ENCODE assay signal across 8 mouse cellular contexts in genomic region chr6:52172501-52172900, GRCm38 (mm10). TPM values are rescaled to one million over a fixed set of nuclear protein-coding genes. Genes with fewer than 3 reads are reported as not detected.
DNase-seq lines count a peak whose midpoint lies in the region; ATAC-seq and TF ChIP-seq lines count a peak whose summit lies in the region.

No protein-coding gene starts in this region.

- H3K4me2 ChIP-seq in lung, embryonic 15.5 days = peak overlapping the region; percentile 90

- peaks cover 80% of the 10 kb centered on the region for H3K27me3 ChIP-seq in lung, embryonic 15.5 days
- peaks cover 26% of the 10 kb centered on the region for H3K27me3 ChIP-seq in testis, adult 2 months (ENCODE audit: control insufficient read depth, insufficient read depth, low read length)

- peak overlapping the region; percentile 53 for H3K9ac ChIP-seq in lung, embryonic 15.5 days

- no peaks in the 10 kb centered on the region for H3K36me3 ChIP-seq in lung, embryonic 15.5 days
- no peaks in the 10 kb centered on the region for H3K36me3 ChIP-seq in testis, adult 2 months (ENCODE audit: control insufficient read depth, insufficient read depth, low read length)

- intact Hi-C loops in gastrocnemius, postnatal 36 days (cut with DNase I) = no loop called here

- H3K4me3 ChIP-seq in lung, embryonic 15.5 days = peak overlapping the region; percentile 40
- H3K4me3 ChIP-seq in testis, adult 2 months (ENCODE audit: control insufficient read depth, low read depth, low read length) = peak overlapping the region; percentile 68

- DNase-seq in NIH3T3 (ENCODE audit: low read depth) = peak; percentile 95
- peak; percentile 73 for DNase-seq in brain, embryonic 14.5 days (ENCODE audit: low read depth)
- peak; percentile 62 to 63 for DNase-seq in gastrocnemius, postnatal 36 days
- peak; percentile 92 to 94 for DNase-seq in kidney, adult 8-10 months
- no peak for DNase-seq in right cerebral cortex, postnatal 14 days

- TF ChIP-seq CTCF in brain, embryonic 14.5 days (IDR thresholded peaks at IDR 0.05; ENCODE audit: borderline replicate concordance, extremely low read depth, insufficient read depth, insufficient read length) = no peak
- no peak for TF ChIP-seq CTCF in testis, adult 2 months (IDR thresholded peaks at IDR 0.05; ENCODE audit: control insufficient read depth, insufficient read depth, insufficient replicate concordance, low read depth, low read length)

- peak overlapping the region; percentile 95 for H3K27ac ChIP-seq in lung, embryonic 15.5 days
- no peak overlapping the region for H3K27ac ChIP-seq in testis, adult 2 months (ENCODE audit: control insufficient read depth, insufficient read depth, low read depth, low read length)

- peaks cover 35% of the 10 kb centered on the region for H3K4me1 ChIP-seq in lung, embryonic 15.5 days
- peaks cover 30% of the 10 kb centered on the region for H3K4me1 ChIP-seq in testis, adult 2 months (ENCODE audit: control insufficient read depth, insufficient read depth, low read length)

- TF ChIP-seq POLR2A in brain, embryonic 14.5 days (IDR thresholded peaks at IDR 0.05; ENCODE audit: borderline replicate concordance, extremely low read depth, insufficient read depth, insufficient read length, poor library complexity, severe bottlenecking) = no peak
- TF ChIP-seq POLR2A in testis, adult 2 months (IDR thresholded peaks at IDR 0.05; ENCODE audit: control insufficient read depth, low read depth, low read length) = 0 out of 2 replicates have a peak, but pooled peaks have one; percentile 17

- peak; percentile 81 for ATAC-seq in lung, embryonic 15.5 days (ENCODE audit: borderline replicate concordance, extremely low read depth, low FRiP score, low TSS enrichment)
- no peak for ATAC-seq in erythroblast, adult 5-6 weeks (replicated peaks; ENCODE audit: low FRiP score, poor library complexity, severe bottlenecking)

- H3K9me3 ChIP-seq in lung, embryonic 15.5 days = no peaks in the 10 kb centered on the region

- 0% methylated on average over 35 of the region's 35 CpGs for WGBS in lung, embryonic 15.5 days

RNA-seq across cellular contexts. Expression of gene 5730596B20Rik, which starts 4.8 kb away (rescaled TPM):
- 0.10 and 0.67 TPM in 2 replicates for polyA plus RNA-seq in brain, embryonic 14.5 days (2012; rRNA removed)
- not detected for total RNA-seq in gastrocnemius, postnatal 36 days (2021)
- polyA plus RNA-seq in lung, embryonic 15.5 days (2015; fragmentation: Nextera tagmentation; extraction: Ambion mirVana) = 2.1 and 2.3 TPM in 2 replicates
- polyA plus RNA-seq in testis, adult 2 months (2012; rRNA removed) = not detected in 2 replicates
- total RNA-seq in erythroblast, adult 5-6 weeks (2015; ENCODE audit: low replicate concordance) = not detected in 2 replicates
- not detected in 2 replicates for total RNA-seq in erythroblast, adult 5-6 weeks (2017; ENCODE audit: low replicate concordance)

RNA-seq across cellular contexts. Expression of gene Hoxa2, which starts 7.9 kb away (rescaled TPM):
- 3.2 and 14.2 TPM in 2 replicates for polyA plus RNA-seq in brain, embryonic 14.5 days (2012; rRNA removed)
- under 1 TPM in 1 of 2 experiments, not detected in 1; 0.22 TPM for total RNA-seq in gastrocnemius, postnatal 36 days (2021)
- polyA plus RNA-seq in lung, embryonic 15.5 days (2015; fragmentation: Nextera tagmentation; extraction: Ambion mirVana) = 11.4 and 13.0 TPM in 2 replicates
- 0.07 and 0.08 TPM in 2 replicates for polyA plus RNA-seq in testis, adult 2 months (2012; rRNA removed)
- not detected in 2 replicates for total RNA-seq in erythroblast, adult 5-6 weeks (2015; ENCODE audit: low replicate concordance)
- total RNA-seq in erythroblast, adult 5-6 weeks (2017; ENCODE audit: low replicate concordance) = not detected in 2 replicates

RNA-seq across cellular contexts. Expression of gene Hoxa1, which starts 14.4 kb away (rescaled TPM):
- polyA plus RNA-seq in brain, embryonic 14.5 days (2012; rRNA removed) = 0.39 and 1.2 TPM in 2 replicates
- total RNA-seq in gastrocnemius, postnatal 36 days (2021) = under 1 TPM; 0.13 to 0.15 TPM
- polyA plus RNA-seq in lung, embryonic 15.5 days (2015; fragmentation: Nextera tagmentation; extraction: Ambion mirVana) = 1.3 and 1.4 TPM in 2 replicates
- 0.07 and 0.14 TPM in 2 replicates for polyA plus RNA-seq in testis, adult 2 months (2012; rRNA removed)
- not detected in 2 replicates for total RNA-seq in erythroblast, adult 5-6 weeks (2015; ENCODE audit: low replicate concordance)
- not detected in 2 replicates for total RNA-seq in erythroblast, adult 5-6 weeks (2017; ENCODE audit: low replicate concordance)

RNA-seq across cellular contexts. Expression of gene Hoxa4, which starts 19.1 kb away (rescaled TPM):
- 1.9 and 16.4 TPM in 2 replicates for polyA plus RNA-seq in brain, embryonic 14.5 days (2012; rRNA removed)
- 1 to 10 TPM; 2.0 TPM for total RNA-seq in gastrocnemius, postnatal 36 days (2021)
- polyA plus RNA-seq in lung, embryonic 15.5 days (2015; fragmentation: Nextera tagmentation; extraction: Ambion mirVana) = 4.1 and 4.2 TPM in 2 replicates
- polyA plus RNA-seq in testis, adult 2 months (2012; rRNA removed) = 61.2 and 65.3 TPM in 2 replicates
- not detected in 2 replicates for total RNA-seq in erythroblast, adult 5-6 weeks (2015; ENCODE audit: low replicate concordance)
- total RNA-seq in erythroblast, adult 5-6 weeks (2017; ENCODE audit: low replicate concordance) = 0.34 TPM in 1 of 2 replicates, not detected in the other

RNA-seq across cellular contexts. Expression of gene Hoxa5, which starts 31.9 kb away (rescaled TPM):
- polyA plus RNA-seq in brain, embryonic 14.5 days (2012; rRNA removed) = 5.0 and 47.1 TPM in 2 replicates
- total RNA-seq in gastrocnemius, postnatal 36 days (2021) = 1 to 10 TPM; 1.6 to 2.0 TPM
- polyA plus RNA-seq in lung, embryonic 15.5 days (2015; fragmentation: Nextera tagmentation; extraction: Ambion mirVana) = 48.2 and 48.7 TPM in 2 replicates
- polyA plus RNA-seq in testis, adult 2 months (2012; rRNA removed) = 0.06 and 0.08 TPM in 2 replicates
- total RNA-seq in erythroblast, adult 5-6 weeks (2015; ENCODE audit: low replicate concordance) = not detected in 2 replicates
- total RNA-seq in erythroblast, adult 5-6 weeks (2017; ENCODE audit: low replicate concordance) = 0.17 and 0.56 TPM in 2 replicates
